Mouse (Mus musculus) heart, embryonic 13.5 days (tissue): ENCODE measurements around the gene Tspan2. TPM values are rescaled to one million over a fixed set of nuclear protein-coding genes. Genes with fewer than 3 reads are reported as not detected.

Source experiments
- ATAC-seq: fragments of 200-750 bp; cut with Nextera tagmentation; 2 replicates; pipeline ENCODE4 v1.8.0; 2017; ENCODE audit warnings: moderate TSS enrichment; ENCODE audit not compliant: insufficient number of reproducible peaks, low FRiP score, low TSS enrichment; ENCODE audit errors: extremely low read depth
- H3K27ac ChIP-seq: fragments of 300-500 bp; sonication (generic); replicated peaks from 2 replicates; pipeline ENCODE4 v1.5.1; 2015; ENCODE audit warnings: moderate library complexity, mild to moderate bottlenecking, inconsistent platforms
- H3K27me3 ChIP-seq: fragments of 300-500 bp; sonication (generic); replicated peaks from 2 replicates; pipeline ENCODE4 v1.6.1; 2015; ENCODE audit warnings: mild to moderate bottlenecking, inconsistent platforms
- H3K36me3 ChIP-seq: fragments of 300-500 bp; sonication (generic); 2 replicates; pipeline ENCODE4 v1.6.1; 2015; ENCODE audit warnings: mild to moderate bottlenecking, inconsistent platforms
- H3K4me1 ChIP-seq: fragments of 300-500 bp; sonication (generic); 2 replicates; pipeline ENCODE4 v1.6.1; 2015; ENCODE audit warnings: inconsistent platforms
- H3K4me2 ChIP-seq: fragments of 300-500 bp; sonication (generic); 2 replicates; pipeline ENCODE4 v1.6.1; 2015; ENCODE audit warnings: inconsistent platforms, mild to moderate bottlenecking, moderate library complexity
- H3K4me3 ChIP-seq: fragments of 300-500 bp; sonication (generic); 2 replicates; pipeline ENCODE4 v1.5.1; 2015; ENCODE audit warnings: moderate library complexity, mild to moderate bottlenecking, inconsistent platforms
- H3K9ac ChIP-seq: fragments of 300-500 bp; sonication (generic); 2 replicates; pipeline ENCODE4 v1.6.1; 2015; ENCODE audit warnings: inconsistent platforms, mild to moderate bottlenecking, moderate library complexity
- H3K9me3 ChIP-seq: fragments of 300-500 bp; sonication (generic); 2 replicates; pipeline ENCODE4 v1.6.1; 2016; ENCODE audit warnings: inconsistent platforms
- WGBS: fragments of 180-500 bp; shearing (Covaris S2); methylation state at CpG from one replicate; pipeline ENCODE4 v1.1.7; 2015; ENCODE audit warnings: mixed read lengths; 5-methylcytosine and 5-hydroxymethylcytosine counted together
- polyA plus RNA-seq: library from polyadenylated mRNA; unstranded; fragments of >200 nt; fragmentation: Nextera tagmentation; extraction: Ambion mirVana; gene quantifications from 2 replicates; pipeline ENCODE4 v1.2.1, GENCODE M21; 2015

Tspan2 gene
- polyA plus RNA-seq, 1 experiment from 2014 or later: 25.0 TPM

DNA sequence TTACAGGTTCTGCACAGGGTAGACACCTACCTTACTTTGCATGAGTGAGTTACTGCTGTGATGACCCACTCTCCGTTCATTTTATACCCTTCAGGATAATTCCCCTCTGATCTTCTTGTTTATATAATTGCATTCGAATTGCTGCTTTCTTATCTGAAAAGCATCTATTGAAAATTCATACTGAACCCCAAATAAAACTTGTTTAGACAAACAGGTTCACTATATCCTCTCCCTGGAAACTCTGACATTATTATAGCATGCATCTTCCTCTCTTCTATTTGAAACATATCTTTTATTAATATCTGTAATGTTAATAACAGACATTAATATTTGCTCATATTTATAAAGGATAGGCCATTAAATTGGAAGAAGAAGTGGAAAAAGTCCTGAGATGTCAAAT lies 48.3 kb downstream of the Tspan2 start, which contains the start of gene Tshb:
Tshb (minus strand) TSS at position 101 of the 400 bp plus-strand sequence.
- Histone ChIP-seq H3K9me3 (no peaks in the 10 kb centered on the region), H3K9ac (no peak within 1 kb of the TSS), H3K27me3 (no peaks in the 10 kb centered on the region), H3K4me2 (no peak within 1 kb of the TSS), H3K36me3 (no peaks in the 10 kb centered on the region), H3K4me1 (no peaks in the 10 kb centered on the region), H3K4me3 (no peak within 1 kb of the TSS), H3K27ac (no peak within 1 kb of the TSS)
- WGBS: 58% methylated on average over 2 of the region's 2 CpGs
- no peak for ATAC-seq

DNA sequence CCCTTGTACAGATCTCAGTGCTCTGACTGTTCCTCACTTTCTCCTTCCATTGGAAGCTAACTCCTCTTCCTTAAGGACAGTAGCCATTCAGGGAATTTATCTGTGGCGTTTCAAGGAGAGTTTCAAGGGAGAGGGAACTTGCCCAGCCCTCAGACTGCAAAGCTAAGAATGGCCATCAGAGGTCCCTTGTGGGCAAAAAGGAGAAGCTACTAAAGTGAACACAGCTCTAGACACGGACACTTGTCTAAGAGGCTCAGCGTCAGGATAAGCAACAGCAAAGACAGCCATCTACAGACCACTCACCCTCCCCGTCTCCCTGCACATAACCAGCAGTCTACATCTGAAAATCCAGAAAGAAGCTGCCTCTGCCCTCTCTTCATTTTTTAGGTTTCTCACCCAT lies 53.0 kb downstream of the Tspan2 start:
- Histone ChIP-seq H3K27me3 (no peaks in the 10 kb centered on the region), H3K4me1 (no peaks in the 10 kb centered on the region), H3K4me2 (no peak overlapping the region), H3K9me3 (no peaks in the 10 kb centered on the region), H3K27ac (no peak overlapping the region), H3K36me3 (no peaks in the 10 kb centered on the region), H3K4me3 (no peak overlapping the region), H3K9ac (no peak overlapping the region)
- WGBS: 14% methylated on average over 4 of the region's 4 CpGs
- ATAC-seq: no peak

DNA sequence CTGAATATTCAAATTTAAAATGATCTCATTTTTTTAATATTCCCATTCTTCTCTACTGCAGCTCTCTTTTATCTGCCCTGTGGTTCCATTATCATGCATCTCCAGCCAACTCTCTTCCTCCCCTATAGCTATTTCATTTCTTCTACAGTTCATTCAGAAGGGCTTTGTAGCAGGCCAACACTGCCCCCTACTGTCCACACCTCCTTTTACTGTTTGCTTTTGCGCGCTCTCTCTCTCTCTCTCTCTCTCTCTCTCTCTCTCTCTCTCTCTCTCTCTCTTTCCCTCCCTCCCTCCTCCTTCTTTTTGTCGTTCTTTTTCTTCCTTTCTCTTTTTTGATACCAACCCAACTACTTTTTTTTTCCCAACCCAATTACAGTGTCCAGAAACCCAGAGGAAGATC lies 69.6 kb downstream of the Tspan2 start:
- 5% methylated on average over 3 of the region's 3 CpGs for WGBS
- H3K4me2 ChIP-seq: no peak overlapping the region

DNA sequence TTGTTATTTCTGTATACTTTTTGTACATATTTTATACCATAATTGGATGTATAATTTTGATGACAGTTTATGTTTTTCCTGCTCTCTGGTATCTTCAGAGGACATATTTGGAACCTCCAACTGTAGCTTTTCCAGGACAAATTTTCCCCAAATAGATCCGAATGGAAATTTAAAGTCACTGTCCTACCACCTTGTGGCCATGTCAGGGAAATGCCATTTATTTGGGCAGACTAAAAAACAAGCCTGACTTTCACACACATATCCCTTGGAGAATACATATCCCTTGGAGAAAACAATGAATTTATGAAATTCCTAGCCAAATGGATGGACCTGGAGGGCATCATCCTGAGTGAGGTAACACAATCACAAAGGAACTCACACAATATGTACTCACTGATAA lies 108.1 kb downstream of the Tspan2 start:
- Histone ChIP-seq H3K4me1 (no peaks in the 10 kb centered on the region), H3K27ac (no peak overlapping the region), H3K36me3 (no peaks in the 10 kb centered on the region), H3K27me3 (no peaks in the 10 kb centered on the region), H3K4me3 (no peak overlapping the region), H3K4me2 (no peak overlapping the region), H3K9ac (no peak overlapping the region), H3K9me3 (no peaks in the 10 kb centered on the region)
- ATAC-seq: no peak
- WGBS: 34% methylated on average over 1 of the region's 1 CpGs

More for the DNA sequence above, 69.6 kb downstream of the Tspan2 start:
- no peak for ATAC-seq
- Histone ChIP-seq H3K27me3 (no peaks in the 10 kb centered on the region; the same call in 1 of the 2 replicates), H3K4me3 (no peak overlapping the region), H3K9me3 (0 out of 2 replicates have a peak, but pooled peaks cover 2% of the 10 kb centered on the region), H3K9ac (no peak overlapping the region), H3K27ac (no peak overlapping the region), H3K4me1 (no peaks in the 10 kb centered on the region), H3K36me3 (no peaks in the 10 kb centered on the region)

DNA sequence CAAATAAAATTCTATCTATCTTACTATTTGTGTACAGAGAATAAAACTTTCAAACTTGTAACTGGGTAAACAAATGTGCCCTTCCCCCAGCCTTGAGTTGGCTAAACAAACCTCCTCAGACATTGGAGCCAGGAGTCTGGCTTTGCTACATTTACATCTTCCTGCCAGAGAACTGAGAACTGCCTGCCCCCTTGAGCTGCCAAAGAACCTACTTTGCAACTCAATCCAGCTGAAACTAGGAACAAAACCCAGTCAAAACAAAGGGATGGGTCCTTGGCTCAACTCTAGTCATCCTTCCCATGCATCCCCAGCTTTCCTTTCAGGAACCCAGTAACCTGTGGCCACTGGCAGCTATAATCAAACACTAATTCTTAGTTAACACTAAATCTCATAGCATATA lies 114.3 kb downstream of the Tspan2 start:
- Histone ChIP-seq H3K27ac (no peak overlapping the region), H3K27me3 (no peaks in the 10 kb centered on the region), H3K9ac (no peak overlapping the region), H3K9me3 (no peaks in the 10 kb centered on the region), H3K4me2 (no peak overlapping the region), H3K36me3 (no peaks in the 10 kb centered on the region), H3K4me3 (no peak overlapping the region), H3K4me1 (no peaks in the 10 kb centered on the region)
- no peak for ATAC-seq

Other genes starting within 250 kb of the Tspan2 start
- 0.12 TPM in 1 of 2 replicates, not detected in the other for gene Tshb, start 48.2 kb downstream of the Tspan2 start, polyA plus RNA-seq
- not detected in 2 replicates for gene Sycp1, start 201.6 kb downstream of the Tspan2 start, polyA plus RNA-seq
- gene Nr1h5, start 229.6 kb downstream of the Tspan2 start, polyA plus RNA-seq: 0.17 and 0.36 TPM in 2 replicates